Mouse (Mus musculus): ENCODE results near the gene Polr2g. TPM values are rescaled to one million over a fixed set of nuclear protein-coding genes. Genes with fewer than 3 reads are reported as not detected.
A peak's percentile ranks its signal among the peaks of the same experiment; 100 is the strongest.

Polr2g gene
- polyA plus RNA-seq, 1 experiment from 2014 or later, result 199 TPM

DNA sequence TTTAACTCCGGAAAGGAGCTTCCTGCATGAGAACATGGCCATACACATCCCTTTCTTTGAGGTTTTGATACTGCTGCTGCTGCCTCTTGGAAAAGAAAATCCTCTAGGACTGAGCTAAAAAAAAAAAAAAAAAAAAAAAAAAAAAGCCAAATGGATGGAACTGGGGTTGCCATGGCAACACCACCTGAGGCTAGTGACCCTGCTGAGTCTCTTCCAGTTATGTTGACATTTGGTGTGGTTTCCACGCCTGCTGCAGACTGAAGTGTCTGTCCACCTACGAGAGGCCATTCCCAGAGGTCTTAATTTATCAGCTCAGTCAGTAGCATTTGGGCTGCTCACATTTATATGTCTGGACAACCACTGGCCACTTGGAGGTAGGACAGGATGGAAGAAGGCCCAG lies 9.9 kb downstream of the Polr2g start:
- ATAC-seq (replicated peaks; ENCODE audit: insufficient number of reproducible peaks, low FRiP score, low TSS enrichment, low read depth), result no peak
- DNase-seq (ENCODE audit: low spot score), result peak; percentile 31
- Histone ChIP-seq H3K9me3 (replicated peaks; ENCODE audit: control insufficient read depth, low read length) (no peaks in the 10 kb centered on the region), H3K4me3 (ENCODE audit: low read depth, low read length) (no peak overlapping the region), H3K27me3 (ENCODE audit: control insufficient read depth, insufficient read depth, low read length) (no peaks in the 10 kb centered on the region), H3K36me3 (replicated peaks; ENCODE audit: control insufficient read depth, insufficient read depth, low read depth, low read length) (peaks cover 4% of the 10 kb centered on the region), H3K9ac (replicated peaks; ENCODE audit: low read length) (peak overlapping the region; percentile 22; the same call in 1 of the 2 replicates), H3K4me2 (ENCODE audit: low read depth, low read length) (no peak overlapping the region), H3K4me1 (ENCODE audit: control insufficient read depth, insufficient read depth, low read length) (no peaks in the 10 kb centered on the region), H3K27ac (replicated peaks; ENCODE audit: low read depth, low read length) (no peak overlapping the region)
- WGBS, result 21% methylated on average over 3 of the region's 3 CpGs

DNA sequence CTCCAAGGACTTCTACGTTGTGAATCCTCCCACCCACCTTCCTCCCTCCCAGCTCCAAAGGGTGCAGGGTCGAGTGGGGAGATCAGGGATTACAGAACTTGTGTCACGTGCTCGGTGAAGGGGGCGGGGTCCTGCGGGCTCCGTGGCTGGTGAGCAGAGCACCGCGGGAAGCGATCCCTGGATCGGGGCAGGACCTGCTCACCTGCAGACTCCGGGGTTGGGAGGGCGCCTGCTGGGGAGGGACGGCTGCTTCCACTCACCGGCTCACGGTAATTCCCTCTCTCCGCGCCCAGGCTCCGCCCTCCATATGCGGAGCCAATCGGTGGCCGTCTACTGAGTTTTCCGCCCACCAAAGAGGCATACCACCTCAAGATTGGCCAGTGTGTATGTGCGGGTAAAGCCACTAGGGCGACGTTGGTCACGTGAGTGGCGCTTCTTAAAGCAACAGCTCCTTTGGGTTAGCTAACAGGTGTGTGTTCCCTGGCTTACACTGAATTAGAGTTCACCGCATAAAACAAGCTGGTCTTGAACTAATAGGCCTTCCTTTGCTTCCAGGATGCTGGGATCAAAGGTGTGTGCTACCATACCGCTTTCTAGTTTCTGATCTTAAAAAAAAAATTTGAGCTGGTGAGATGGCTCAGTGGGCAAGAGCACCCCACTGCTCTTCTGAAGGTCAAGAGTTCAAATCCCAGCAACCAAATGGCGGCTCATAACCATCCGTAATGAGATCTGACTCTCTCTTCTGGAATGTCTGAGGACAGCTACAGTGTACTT lies 12.2 kb downstream of the Polr2g start, which contains the start of gene Taf6l:
TSS of gene Taf6l (minus strand) at position 410 of the 774 bp plus-strand sequence.
- ATAC-seq (replicated peaks; ENCODE audit: insufficient number of reproducible peaks, low FRiP score, low TSS enrichment, low read depth) (peak; percentile 98), DNase-seq (ENCODE audit: low spot score) (peak; percentile 97)
- Histone ChIP-seq H3K36me3 (replicated peaks; ENCODE audit: control insufficient read depth, insufficient read depth, low read depth, low read length) (peaks cover 2% of the 10 kb centered on the region; the same call in 1 of the 2 replicates), H3K27ac (replicated peaks; ENCODE audit: low read depth, low read length) (peak within 1 kb of the TSS; percentile 59; the same call in 1 of the 2 replicates), H3K4me3 (ENCODE audit: low read depth, low read length) (peak within 1 kb of the TSS; percentile 74), H3K9me3 (replicated peaks; ENCODE audit: control insufficient read depth, low read length) (no peaks in the 10 kb centered on the region), H3K27me3 (ENCODE audit: control insufficient read depth, insufficient read depth, low read length) (no peaks in the 10 kb centered on the region), H3K4me2 (ENCODE audit: low read depth, low read length) (peak within 1 kb of the TSS; percentile 57), H3K4me1 (ENCODE audit: control insufficient read depth, insufficient read depth, low read length) (no peaks in the 10 kb centered on the region), H3K9ac (replicated peaks; ENCODE audit: low read length) (peak within 1 kb of the TSS; percentile 63)
- under 1% methylated on average over 32 of the region's 32 CpGs for WGBS

DNA sequence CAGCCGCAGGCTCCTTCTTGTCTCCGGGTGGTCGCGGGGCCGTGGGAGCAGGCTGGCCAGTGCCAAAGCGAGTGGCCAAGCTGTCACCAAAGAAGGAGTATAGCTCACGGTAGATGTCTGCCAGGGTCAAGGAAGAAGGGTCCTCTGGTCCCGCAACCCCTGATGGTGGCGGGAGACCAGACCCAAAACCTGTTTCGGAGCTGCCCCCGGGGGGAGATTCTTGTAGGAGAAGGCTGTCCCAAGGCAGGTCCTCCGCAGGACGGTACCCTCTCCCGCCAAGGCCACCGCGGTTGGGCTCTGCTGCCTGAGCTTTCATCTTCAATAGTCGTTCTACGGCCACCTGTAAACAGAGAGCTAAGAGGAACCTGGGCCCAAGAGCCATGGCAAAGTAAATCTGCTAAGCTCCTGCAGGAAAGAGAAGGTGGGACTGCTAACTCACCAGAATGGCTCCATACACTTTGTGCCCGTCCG lies 23.4 kb downstream of the Polr2g start:
- Histone ChIP-seq H3K27ac (replicated peaks; ENCODE audit: low read depth, low read length) (peak overlapping the region; percentile 94), H3K4me3 (ENCODE audit: low read depth, low read length) (peak overlapping the region; percentile 74), H3K36me3 (replicated peaks; ENCODE audit: control insufficient read depth, insufficient read depth, low read depth, low read length) (no peaks in the 10 kb centered on the region; the same call in 1 of the 2 replicates), H3K4me2 (ENCODE audit: low read depth, low read length) (peak overlapping the region; percentile 99), H3K9ac (replicated peaks; ENCODE audit: low read length) (peak overlapping the region; percentile 96), H3K27me3 (ENCODE audit: control insufficient read depth, insufficient read depth, low read length) (no peaks in the 10 kb centered on the region), H3K9me3 (replicated peaks; ENCODE audit: control insufficient read depth, low read length) (no peaks in the 10 kb centered on the region), H3K4me1 (ENCODE audit: control insufficient read depth, insufficient read depth, low read length) (no peaks in the 10 kb centered on the region; the same call in 1 of the 2 replicates)
- ATAC-seq (replicated peaks; ENCODE audit: insufficient number of reproducible peaks, low FRiP score, low TSS enrichment, low read depth) (peak; percentile 22), DNase-seq (ENCODE audit: low spot score) (no peak)
- WGBS, result 7% methylated on average over 20 of the region's 20 CpGs

DNA sequence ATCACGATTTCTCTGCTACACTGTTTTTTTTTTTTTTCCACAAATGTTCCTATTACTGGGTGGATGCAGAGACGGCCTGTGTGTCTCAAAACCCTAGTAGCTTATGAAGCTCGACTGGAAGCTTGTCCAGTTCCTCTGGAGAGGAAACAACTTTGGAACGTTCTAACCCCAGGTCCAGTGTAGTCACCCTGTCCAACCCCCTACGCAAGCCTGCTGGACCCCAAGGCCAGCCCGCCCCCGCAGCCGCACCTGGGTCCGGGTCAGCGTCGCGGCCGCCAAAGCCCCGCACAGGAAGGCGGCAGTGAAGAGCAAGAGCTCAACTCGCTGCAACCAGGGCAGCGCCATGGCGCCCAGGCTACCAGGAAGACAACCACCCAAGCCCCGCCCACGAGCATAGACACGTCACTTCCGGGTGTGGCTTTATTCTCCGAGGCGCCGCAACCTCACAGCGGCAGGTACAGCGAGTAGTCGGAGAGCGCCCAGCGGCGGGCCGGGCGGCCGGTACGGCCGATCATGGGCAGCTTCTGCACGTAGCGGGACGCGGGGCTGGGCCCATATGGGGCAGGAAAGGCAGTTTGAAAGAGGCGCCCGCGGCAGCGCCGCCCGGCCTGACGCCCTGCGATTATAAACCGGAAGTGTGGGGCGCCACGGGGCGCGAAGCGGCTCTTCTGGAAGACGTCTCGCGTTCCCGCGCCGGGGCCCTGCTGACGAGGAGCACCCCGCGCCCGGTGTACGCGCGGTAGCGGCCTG lies 24.1 kb downstream of the Polr2g start, which contains the start of gene Tmem179b:
TSS of gene Tmem179b (minus strand) at position 382 of the 750 bp plus-strand sequence.
- H3K27me3 ChIP-seq (ENCODE audit: control insufficient read depth, insufficient read depth, low read length), result no peaks in the 10 kb centered on the region
- H3K4me2 ChIP-seq (ENCODE audit: low read depth, low read length), result peak within 1 kb of the TSS; percentile 99
- H3K4me3 ChIP-seq (ENCODE audit: low read depth, low read length), result peak within 1 kb of the TSS; percentile 74
- H3K36me3 ChIP-seq (replicated peaks; ENCODE audit: control insufficient read depth, insufficient read depth, low read depth, low read length), result peaks cover under 1% of the 10 kb centered on the region; the same call in 1 of the 2 replicates
- H3K9me3 ChIP-seq (replicated peaks; ENCODE audit: control insufficient read depth, low read length), result no peaks in the 10 kb centered on the region
- peak within 1 kb of the TSS; percentile 96 for H3K9ac ChIP-seq (replicated peaks; ENCODE audit: low read length)
- DNase-seq (ENCODE audit: low spot score) (peak; percentile 96), ATAC-seq (replicated peaks; ENCODE audit: insufficient number of reproducible peaks, low FRiP score, low TSS enrichment, low read depth) (peak; percentile 85)
- H3K27ac ChIP-seq (replicated peaks; ENCODE audit: low read depth, low read length), result peak within 1 kb of the TSS; percentile 94
- WGBS, result under 1% methylated on average over 64 of the region's 68 CpGs
- H3K4me1 ChIP-seq (ENCODE audit: control insufficient read depth, insufficient read depth, low read length), result no peaks in the 10 kb centered on the region; the same call in 1 of the 2 replicates

DNA sequence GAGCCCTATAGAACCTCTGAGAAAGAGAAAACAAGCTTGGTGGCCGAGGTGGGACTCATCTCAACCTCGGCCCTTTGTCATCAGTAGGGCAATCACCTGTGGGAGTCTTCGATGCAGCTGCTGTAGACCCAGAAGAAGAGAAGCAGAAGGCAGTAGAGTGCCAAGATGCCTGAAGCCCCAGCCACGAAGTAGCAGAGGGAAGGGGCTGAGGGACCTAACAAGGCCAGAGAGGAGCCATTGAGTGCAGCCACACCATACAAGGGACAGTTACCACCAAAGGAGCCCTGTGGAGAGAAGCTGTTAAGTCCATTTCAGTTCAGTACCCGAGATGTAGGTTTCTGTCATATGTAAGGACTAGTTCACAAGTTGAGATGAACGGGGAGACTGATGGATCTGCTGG lies 25.0 kb downstream of the Polr2g start:
- H3K27ac ChIP-seq (replicated peaks; ENCODE audit: low read depth, low read length), result no peak overlapping the region
- peak overlapping the region; percentile 29; the same call in 1 of the 2 replicates for H3K9ac ChIP-seq (replicated peaks; ENCODE audit: low read length)
- peaks cover 4% of the 10 kb centered on the region; the same call in 1 of the 2 replicates for H3K36me3 ChIP-seq (replicated peaks; ENCODE audit: control insufficient read depth, insufficient read depth, low read depth, low read length)
- H3K4me1 ChIP-seq (ENCODE audit: control insufficient read depth, insufficient read depth, low read length), result no peaks in the 10 kb centered on the region; the same call in 1 of the 2 replicates
- H3K4me3 ChIP-seq (ENCODE audit: low read depth, low read length), result peak overlapping the region; percentile 74
- ATAC-seq (replicated peaks; ENCODE audit: insufficient number of reproducible peaks, low FRiP score, low TSS enrichment, low read depth), result no peak
- 66% methylated on average over 6 of the region's 6 CpGs for WGBS
- DNase-seq (ENCODE audit: low spot score), result no peak
- peak overlapping the region; percentile 99 for H3K4me2 ChIP-seq (ENCODE audit: low read depth, low read length)
- no peaks in the 10 kb centered on the region for H3K27me3 ChIP-seq (ENCODE audit: control insufficient read depth, insufficient read depth, low read length)
- H3K9me3 ChIP-seq (replicated peaks; ENCODE audit: control insufficient read depth, low read length), result no peaks in the 10 kb centered on the region

DNA sequence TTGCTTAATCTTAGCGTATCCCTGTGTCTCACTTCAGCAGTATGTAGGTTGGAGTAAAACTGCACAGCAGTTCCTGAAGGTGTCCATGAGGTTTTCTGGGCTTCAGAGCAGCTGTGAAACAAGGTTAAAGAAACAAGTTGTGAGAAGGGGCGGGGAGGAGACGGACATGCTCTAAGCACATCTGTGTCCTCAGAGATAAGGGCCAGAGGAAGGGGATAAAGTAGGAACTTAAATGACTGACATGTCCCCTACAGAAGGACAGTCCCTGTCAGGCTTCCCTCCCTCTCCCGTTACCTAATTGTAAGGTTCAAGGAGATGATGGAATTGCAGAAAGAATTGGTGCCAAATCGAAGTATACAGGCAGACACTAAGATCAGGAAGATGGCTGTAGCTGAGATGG lies 25.4 kb downstream of the Polr2g start:
- no peak overlapping the region; the same call in 1 of the 2 replicates for H3K4me2 ChIP-seq (ENCODE audit: low read depth, low read length)
- no peaks in the 10 kb centered on the region for H3K27me3 ChIP-seq (ENCODE audit: control insufficient read depth, insufficient read depth, low read length)
- H3K4me3 ChIP-seq (ENCODE audit: low read depth, low read length), result no peak overlapping the region
- peaks cover 4% of the 10 kb centered on the region; the same call in 1 of the 2 replicates for H3K36me3 ChIP-seq (replicated peaks; ENCODE audit: control insufficient read depth, insufficient read depth, low read depth, low read length)
- no peaks in the 10 kb centered on the region; the same call in 1 of the 2 replicates for H3K4me1 ChIP-seq (ENCODE audit: control insufficient read depth, insufficient read depth, low read length)
- no peak for ATAC-seq (replicated peaks; ENCODE audit: insufficient number of reproducible peaks, low FRiP score, low TSS enrichment, low read depth)
- WGBS, result 89% methylated on average over 5 of the region's 5 CpGs
- no peak overlapping the region for H3K27ac ChIP-seq (replicated peaks; ENCODE audit: low read depth, low read length)
- no peaks in the 10 kb centered on the region for H3K9me3 ChIP-seq (replicated peaks; ENCODE audit: control insufficient read depth, low read length)
- no peak for DNase-seq (ENCODE audit: low spot score)
- H3K9ac ChIP-seq (replicated peaks; ENCODE audit: low read length), result no peak overlapping the region; the same call in 1 of the 2 replicates

DNA sequence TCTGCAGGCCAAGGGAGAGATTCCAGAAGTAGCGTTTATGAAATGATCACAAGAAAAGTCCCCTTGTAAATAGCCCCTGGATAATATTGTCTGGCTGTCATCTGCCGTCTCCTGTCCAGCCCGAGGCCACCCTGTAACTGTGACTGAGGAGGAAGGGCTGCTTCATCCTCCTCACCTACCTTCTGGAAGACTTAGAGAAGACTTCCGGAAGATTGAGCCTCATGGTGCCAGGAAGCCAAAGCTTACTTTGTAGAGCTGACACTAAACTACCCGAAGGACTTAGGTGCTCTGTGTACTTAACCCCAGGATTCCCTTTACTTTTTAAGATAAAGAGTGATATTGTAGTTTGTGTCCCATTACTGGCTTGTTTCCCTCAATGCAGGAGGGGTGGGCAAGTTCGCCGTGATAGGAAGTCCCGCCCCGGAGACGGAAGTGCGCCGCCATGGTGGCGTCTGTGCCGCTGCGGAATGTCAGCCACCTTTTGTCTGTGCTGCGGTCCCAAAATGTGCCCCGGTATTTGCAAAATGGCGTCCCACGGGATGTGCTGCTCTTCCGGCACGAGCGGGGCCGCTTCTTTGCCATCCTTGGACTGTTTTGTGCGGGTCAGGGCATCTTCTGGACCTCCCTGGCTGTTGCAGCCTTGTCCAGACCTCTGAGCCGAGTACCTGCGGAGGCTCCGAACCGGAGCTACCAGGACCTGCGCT lies 27.7 kb downstream of the Polr2g start, which contains the start of gene Tmem223:
TSS of gene Tmem223 (plus strand) at position 430 of the 704 bp plus-strand sequence.
- DNase-seq (ENCODE audit: low spot score), result peak; percentile 80
- 19% methylated on average over 29 of the region's 29 CpGs for WGBS
- H3K4me3 ChIP-seq (ENCODE audit: low read depth, low read length), result peak within 1 kb of the TSS; percentile 74
- H3K9me3 ChIP-seq (replicated peaks; ENCODE audit: control insufficient read depth, low read length), result no peaks in the 10 kb centered on the region
- H3K4me1 ChIP-seq (ENCODE audit: control insufficient read depth, insufficient read depth, low read length), result no peaks in the 10 kb centered on the region; the same call in 1 of the 2 replicates
- ATAC-seq (replicated peaks; ENCODE audit: insufficient number of reproducible peaks, low FRiP score, low TSS enrichment, low read depth), result no peak
- H3K9ac ChIP-seq (replicated peaks; ENCODE audit: low read length), result peak within 1 kb of the TSS; percentile 96
- H3K36me3 ChIP-seq (replicated peaks; ENCODE audit: control insufficient read depth, insufficient read depth, low read depth, low read length), result peaks cover 15% of the 10 kb centered on the region
- H3K27me3 ChIP-seq (ENCODE audit: control insufficient read depth, insufficient read depth, low read length), result no peaks in the 10 kb centered on the region
- H3K4me2 ChIP-seq (ENCODE audit: low read depth, low read length), result peak within 1 kb of the TSS; percentile 56
- H3K27ac ChIP-seq (replicated peaks; ENCODE audit: low read depth, low read length), result peak within 1 kb of the TSS; percentile 75

All from embryonic facial prominence, embryonic 11.5 days (tissue).